Mouse (Mus musculus) spleen, adult 18-20 months (tissue): Measurements from ENCODE around the gene Dclre1b.
"Not testable (repeated sequence)": the region's sequence is repeated elsewhere in the genome, so short reads cannot be mapped to it uniquely, and the experiment has no call there.

ENCODE experiments used
- DNase-seq, 2 experiments: peaks; one replicate each; pipeline ENCODE4 v3.0.0; 2022; ENCODE audit warnings: mixed read lengths in 2 of 2

The Dclre1b gene

GRCm38 (mm10) chr3:103808891-103809798 is at the start of gene Dclre1b, which contains the start of the genes Ap4b1 and Gm43064:
Gene Dclre1b (minus strand): TSS chr3:103809444.
Gene Ap4b1 (plus strand): TSS chr3:103809520.
Gene Gm43064 (plus strand): TSS chr3:103809573.
- peak; percentile 86 to 88 for DNase-seq

- DNase-seq = no peak
Measured at GRCm38 (mm10) chr3:103857977-103858563, 48.8 kb upstream of the Dclre1b start.

- no peak for DNase-seq
Measured at GRCm38 (mm10) chr3:103857036-103857805, 48.0 kb upstream of the Dclre1b start.

- DNase-seq = no peak
Measured at GRCm38 (mm10) chr3:103853804-103854203, 44.6 kb upstream of the Dclre1b start.

GRCm38 (mm10) chr3:103852565-103853299 is 43.5 kb upstream of the Dclre1b start:
- peak; percentile 38 to 79 for DNase-seq

- no peak for DNase-seq
Measured at GRCm38 (mm10) chr3:103851882-103852281, 42.6 kb upstream of the Dclre1b start.

GRCm38 (mm10) chr3:103851481-103851880 is 42.2 kb upstream of the Dclre1b start:
- no peak for DNase-seq

GRCm38 (mm10) chr3:103850644-103851363 is 41.6 kb upstream of the Dclre1b start:
- DNase-seq = no peak

- not testable (repeated sequence) for DNase-seq
Measured at GRCm38 (mm10) chr3:103840946-103841345, 31.7 kb upstream of the Dclre1b start.

GRCm38 (mm10) chr3:103840195-103840594 is 31.0 kb upstream of the Dclre1b start:
- DNase-seq = not testable (repeated sequence)

GRCm38 (mm10) chr3:103839711-103840110 is 30.5 kb upstream of the Dclre1b start:
- DNase-seq = no peak

- no peak for DNase-seq
Measured at GRCm38 (mm10) chr3:103836453-103836852, 27.2 kb upstream of the Dclre1b start.

GRCm38 (mm10) chr3:103835951-103836310 is 26.7 kb upstream of the Dclre1b start:
- no peak for DNase-seq

- DNase-seq = no peak
Measured at GRCm38 (mm10) chr3:103835272-103835950, 26.2 kb upstream of the Dclre1b start.

- no peak for DNase-seq
Measured at GRCm38 (mm10) chr3:103834001-103834400, 24.8 kb upstream of the Dclre1b start.

- no peak for DNase-seq
Measured at GRCm38 (mm10) chr3:103832426-103832825, 23.2 kb upstream of the Dclre1b start, which contains the start of gene Bcl2l15. Gene Bcl2l15 (plus strand): TSS chr3:103832601.

- DNase-seq = no peak
Measured at GRCm38 (mm10) chr3:103831146-103831545, 21.9 kb upstream of the Dclre1b start.

GRCm38 (mm10) chr3:103830681-103831080 is 21.4 kb upstream of the Dclre1b start:
- not testable (repeated sequence) for DNase-seq

GRCm38 (mm10) chr3:103829036-103829435 is 19.8 kb upstream of the Dclre1b start:
- no peak for DNase-seq

GRCm38 (mm10) chr3:103827548-103827947 is 18.3 kb upstream of the Dclre1b start:
- DNase-seq = no peak

- no peak for DNase-seq
Measured at GRCm38 (mm10) chr3:103810967-103811366, 1.7 kb upstream of the Dclre1b start.
